Mouse (Mus musculus) heart, embryonic 10.5 days (tissue): ENCODE results near the gene Scube1. TPM values are rescaled to one million over a fixed set of nuclear protein-coding genes. Genes with fewer than 3 reads are reported as not detected.

Source experiments
- DNase-seq: peaks from one replicate; pipeline ENCODE4 v3.0.0-alpha.2; 2017; ENCODE audit warnings: low spot score
- H3K27ac ChIP-seq: fragments of 300-500 bp; sonication (generic); 2 replicates; pipeline ENCODE4 v1.5.1; 2016; ENCODE audit warnings: mild to moderate bottlenecking
- H3K27me3 ChIP-seq: fragments of 300-500 bp; sonication (generic); 2 replicates; pipeline ENCODE4 v1.6.1; 2016; ENCODE audit warnings: mild to moderate bottlenecking; ENCODE audit not compliant: poor library complexity, insufficient read depth, severe bottlenecking
- H3K36me3 ChIP-seq: fragments of 300-500 bp; sonication (generic); 2 replicates; pipeline ENCODE4 v1.6.1; 2016; ENCODE audit warnings: mild to moderate bottlenecking, moderate library complexity
- H3K4me1 ChIP-seq: fragments of 300-500 bp; sonication (generic); 2 replicates; pipeline ENCODE4 v1.6.1; 2016; ENCODE audit warnings: mild to moderate bottlenecking
- H3K4me3 ChIP-seq: fragments of 300-500 bp; sonication (generic); 2 replicates; pipeline ENCODE4 v1.5.1; 2016; ENCODE audit warnings: mild to moderate bottlenecking, moderate library complexity
- H3K9me3 ChIP-seq: fragments of 300-500 bp; sonication (generic); 2 replicates; pipeline ENCODE4 v1.6.1; 2016; ENCODE audit warnings: mild to moderate bottlenecking, moderate library complexity
- WGBS: fragments of 180-500 bp; shearing (Covaris S2); methylation state at CpG from one replicate; pipeline ENCODE4 v1.1.7; 2016; 5-methylcytosine and 5-hydroxymethylcytosine counted together
- polyA plus RNA-seq: library from polyadenylated mRNA; unstranded; fragments of >200 nt; fragmentation: Nextera tagmentation; extraction: Ambion mirVana; gene quantifications from 2 replicates; pipeline ENCODE4 v1.2.1, GENCODE M21; 2016

Scube1 gene
- polyA plus RNA-seq, 1 experiment from 2014 or later = 20.4 TPM

- no peaks in the 10 kb centered on the region for H3K9me3 ChIP-seq
- peaks cover 19% of the 10 kb centered on the region for H3K36me3 ChIP-seq
- peaks cover 12% of the 10 kb centered on the region; the same call in 1 of the 2 replicates for H3K27me3 ChIP-seq
- no peak overlapping the region for H3K4me3 ChIP-seq
- DNase-seq = no peak
- peaks cover 51% of the 10 kb centered on the region for H3K4me1 ChIP-seq
- 0 out of 2 replicates have a peak overlapping the region, but pooled peaks have one; percentile 31 for H3K27ac ChIP-seq
- 57% methylated on average over 11 of the region's 11 CpGs for WGBS
These were observed 24.8 kb downstream of the Scube1 start for GRCm38 (mm10) chr15:83699834-83700592.

- DNase-seq = no peak
- peaks cover 12% of the 10 kb centered on the region; the same call in 1 of the 2 replicates for H3K27me3 ChIP-seq
- 0 out of 2 replicates have a peak overlapping the region, but pooled peaks have one; percentile 31 for H3K27ac ChIP-seq
- 66% methylated on average over 20 of the region's 20 CpGs for WGBS
- H3K36me3 ChIP-seq = peaks cover 19% of the 10 kb centered on the region
- H3K4me1 ChIP-seq = peaks cover 51% of the 10 kb centered on the region
- H3K4me3 ChIP-seq = no peak overlapping the region
- H3K9me3 ChIP-seq = no peaks in the 10 kb centered on the region
These were observed 25.5 kb downstream of the Scube1 start for GRCm38 (mm10) chr15:83699132-83699833.

DNA sequence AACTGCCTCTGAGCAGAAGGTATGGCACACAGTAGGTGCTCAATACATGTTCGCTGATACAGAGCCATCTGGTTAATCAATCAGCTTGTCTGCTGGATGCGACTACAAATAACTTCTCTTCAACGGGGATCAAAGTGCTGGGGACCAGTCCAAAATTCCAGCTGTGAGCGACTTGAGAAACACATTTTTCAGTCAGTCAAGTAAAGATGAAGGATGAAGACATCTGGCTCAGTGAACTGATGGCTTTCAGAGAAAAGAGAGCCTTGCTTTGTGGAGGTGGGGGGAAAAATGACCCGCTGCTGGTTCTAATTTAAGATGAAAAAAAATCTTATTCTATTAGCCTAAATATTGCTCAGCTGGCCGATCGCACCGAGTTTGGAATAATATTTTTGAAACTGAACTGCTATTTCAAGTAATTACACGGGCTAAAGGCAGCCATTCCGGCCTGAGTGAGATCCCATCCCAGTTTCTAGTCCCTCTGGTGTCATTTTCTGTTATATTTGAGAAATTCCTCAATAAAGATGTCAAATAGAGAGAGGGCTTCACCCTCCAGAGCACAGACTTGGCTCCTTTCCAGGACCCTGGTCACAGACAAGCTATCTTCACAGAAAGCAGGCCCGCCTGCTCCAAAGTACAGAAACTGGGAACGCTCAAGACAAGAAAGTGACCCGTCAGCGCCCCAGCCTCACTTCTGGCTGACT is 28.0 kb downstream of the Scube1 start:
- H3K9me3 ChIP-seq = no peaks in the 10 kb centered on the region
- H3K4me3 ChIP-seq = no peak overlapping the region
- peaks cover 12% of the 10 kb centered on the region; the same call in 1 of the 2 replicates for H3K27me3 ChIP-seq
- peak; percentile 89 for DNase-seq
- H3K36me3 ChIP-seq = no peaks in the 10 kb centered on the region
- peaks cover 65% of the 10 kb centered on the region for H3K4me1 ChIP-seq
- peak overlapping the region; percentile 13; the same call in 1 of the 2 replicates for H3K27ac ChIP-seq
- 61% methylated on average over 14 of the region's 14 CpGs for WGBS

DNA sequence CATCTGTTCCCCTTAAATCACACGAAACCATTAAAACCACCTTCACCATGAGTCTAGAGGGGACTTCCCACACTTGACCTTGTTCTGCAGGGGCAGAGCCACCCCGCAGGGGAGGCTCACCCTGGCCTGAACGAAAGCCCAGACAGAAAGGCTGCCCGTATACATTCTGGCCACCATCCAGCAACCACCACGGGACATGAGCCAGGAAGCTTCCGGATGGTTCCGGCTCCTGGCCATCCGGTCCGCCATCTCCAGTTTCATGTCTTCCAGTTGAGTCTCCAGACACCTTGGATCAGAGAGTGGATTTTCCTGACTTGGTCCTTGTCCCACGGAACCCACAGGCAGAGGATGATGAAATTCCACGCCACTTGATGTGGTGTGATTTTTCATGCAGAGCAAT is 29.7 kb downstream of the Scube1 start:
- WGBS = 88% methylated on average over 11 of the region's 11 CpGs
- DNase-seq = no peak
- Histone ChIP-seq H3K4me3 (no peak overlapping the region), H3K27ac (no peak overlapping the region), H3K9me3 (no peaks in the 10 kb centered on the region), H3K36me3 (no peaks in the 10 kb centered on the region), H3K4me1 (peaks cover 68% of the 10 kb centered on the region), H3K27me3 (peaks cover 12% of the 10 kb centered on the region; the same call in 1 of the 2 replicates)

- Histone ChIP-seq H3K4me1 (peaks cover 47% of the 10 kb centered on the region), H3K27ac (peak overlapping the region; percentile 69; the same call in 1 of the 2 replicates), H3K27me3 (peaks cover 17% of the 10 kb centered on the region), H3K36me3 (peaks cover 7% of the 10 kb centered on the region; the same call in 1 of the 2 replicates), H3K4me3 (no peak overlapping the region), H3K9me3 (no peaks in the 10 kb centered on the region)
- no peak for DNase-seq
- 28% methylated on average over 8 of the region's 8 CpGs for WGBS
These were observed 32.9 kb downstream of the Scube1 start for GRCm38 (mm10) chr15:83691901-83692361.

DNA sequence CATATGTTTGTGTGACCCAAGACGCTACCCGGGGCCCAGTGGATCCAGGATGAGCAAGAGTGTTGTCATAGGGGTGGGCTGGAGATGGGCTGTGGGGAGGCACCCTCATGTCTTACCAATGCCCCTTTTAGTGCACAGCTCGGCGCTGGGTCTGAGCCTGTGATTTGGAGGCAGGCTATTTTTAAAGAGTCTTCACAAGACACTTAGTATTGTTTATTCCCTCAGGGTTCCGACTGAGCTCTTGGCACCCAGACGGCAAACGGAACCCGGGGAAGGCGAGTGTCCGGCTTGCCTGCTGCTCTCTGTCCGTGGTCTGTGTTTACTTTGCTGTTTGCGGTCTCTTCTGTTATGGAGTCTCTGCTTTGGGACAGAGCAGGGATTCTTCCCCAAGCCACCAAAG is 34.9 kb downstream of the Scube1 start:
- Histone ChIP-seq H3K36me3 (peaks cover 12% of the 10 kb centered on the region; the same call in 1 of the 2 replicates), H3K27ac (no peak overlapping the region), H3K4me3 (no peak overlapping the region), H3K27me3 (peaks cover 17% of the 10 kb centered on the region), H3K9me3 (no peaks in the 10 kb centered on the region), H3K4me1 (peaks cover 42% of the 10 kb centered on the region)
- DNase-seq = no peak
- WGBS = 81% methylated on average over 12 of the region's 12 CpGs

DNA sequence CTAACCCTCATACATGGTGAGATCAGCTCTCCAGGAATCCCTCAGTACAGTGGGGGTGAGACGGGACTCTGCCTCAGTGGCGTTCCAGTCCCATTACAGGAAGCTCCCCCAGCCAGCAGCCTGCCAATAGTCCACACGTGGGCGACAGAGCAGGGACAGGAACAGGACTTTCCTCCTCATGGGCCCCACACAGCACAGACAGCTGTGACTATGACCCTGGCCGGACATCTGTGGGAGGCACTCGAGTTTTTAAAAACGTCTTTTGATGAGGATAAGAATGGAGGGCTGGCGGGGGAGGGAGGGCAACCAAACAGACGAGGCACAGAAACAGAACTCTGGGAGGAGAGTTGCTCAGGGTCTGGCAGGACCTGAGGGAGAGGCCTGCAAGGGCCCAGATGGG is 38.2 kb downstream of the Scube1 start:
- H3K36me3 ChIP-seq = peaks cover 12% of the 10 kb centered on the region; the same call in 1 of the 2 replicates
- WGBS = 50% methylated on average over 9 of the region's 9 CpGs
- peaks cover 47% of the 10 kb centered on the region for H3K4me1 ChIP-seq

GRCm38 (mm10) chr15:83685950-83686349 is 38.9 kb downstream of the Scube1 start:
- H3K4me1 ChIP-seq = peaks cover 48% of the 10 kb centered on the region
- peaks cover 33% of the 10 kb centered on the region for H3K27me3 ChIP-seq
- peaks cover 12% of the 10 kb centered on the region; the same call in 1 of the 2 replicates for H3K36me3 ChIP-seq
- H3K9me3 ChIP-seq = no peaks in the 10 kb centered on the region
- no peak for DNase-seq
- H3K4me3 ChIP-seq = no peak overlapping the region
- no peak overlapping the region for H3K27ac ChIP-seq
- 91% methylated on average over 3 of the region's 3 CpGs for WGBS

More for the DNA sequence above, 38.2 kb downstream of the Scube1 start:
- Histone ChIP-seq H3K9me3 (no peaks in the 10 kb centered on the region), H3K27me3 (peaks cover 26% of the 10 kb centered on the region), H3K4me3 (no peak overlapping the region), H3K27ac (no peak overlapping the region)
- no peak for DNase-seq

- H3K4me1 ChIP-seq = peaks cover 63% of the 10 kb centered on the region
- H3K27ac ChIP-seq = no peak overlapping the region
- H3K27me3 ChIP-seq = peaks cover 49% of the 10 kb centered on the region
- no peak for DNase-seq
- H3K9me3 ChIP-seq = no peaks in the 10 kb centered on the region
- 40% methylated on average over 15 of the region's 15 CpGs for WGBS
- no peak overlapping the region for H3K4me3 ChIP-seq
- H3K36me3 ChIP-seq = peaks cover 6% of the 10 kb centered on the region; the same call in 1 of the 2 replicates
These were observed 41.7 kb downstream of the Scube1 start for GRCm38 (mm10) chr15:83683051-83683561.

GRCm38 (mm10) chr15:83680300-83680699 is 44.5 kb downstream of the Scube1 start:
- H3K27ac ChIP-seq = no peak overlapping the region
- H3K27me3 ChIP-seq = peaks cover 69% of the 10 kb centered on the region
- DNase-seq = no peak

DNA sequence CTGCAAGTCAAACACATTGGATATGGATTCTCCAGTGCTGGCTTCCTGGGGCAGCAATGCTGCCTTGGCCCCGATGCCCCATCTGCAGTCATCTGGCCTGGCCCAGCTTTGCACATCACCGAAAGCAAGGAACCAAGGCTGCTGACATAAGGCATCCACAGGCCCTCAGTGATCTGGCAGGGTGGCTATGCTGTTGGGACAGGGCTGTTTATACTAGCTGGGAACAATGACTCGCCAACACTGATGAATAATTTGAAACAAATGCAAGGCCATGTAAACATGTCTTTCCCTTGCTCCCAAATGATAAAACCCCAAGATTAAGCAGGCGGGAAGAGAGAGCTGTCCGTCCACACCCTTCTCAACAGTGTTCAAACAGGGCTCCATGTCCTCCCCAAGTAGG is 45.1 kb downstream of the Scube1 start:
- Histone ChIP-seq H3K4me1 (peaks cover 55% of the 10 kb centered on the region), H3K27ac (no peak overlapping the region), H3K9me3 (no peaks in the 10 kb centered on the region), H3K27me3 (peaks cover 75% of the 10 kb centered on the region), H3K36me3 (no peaks in the 10 kb centered on the region), H3K4me3 (no peak overlapping the region)
- DNase-seq = no peak
- 74% methylated on average over 5 of the region's 5 CpGs for WGBS

More at GRCm38 (mm10) chr15:83680300-83680699, 44.5 kb downstream of the Scube1 start:
- Histone ChIP-seq H3K4me1 (peaks cover 55% of the 10 kb centered on the region), H3K36me3 (no peaks in the 10 kb centered on the region), H3K9me3 (no peaks in the 10 kb centered on the region), H3K4me3 (no peak overlapping the region)
- 84% methylated on average over 7 of the region's 7 CpGs for WGBS

DNA sequence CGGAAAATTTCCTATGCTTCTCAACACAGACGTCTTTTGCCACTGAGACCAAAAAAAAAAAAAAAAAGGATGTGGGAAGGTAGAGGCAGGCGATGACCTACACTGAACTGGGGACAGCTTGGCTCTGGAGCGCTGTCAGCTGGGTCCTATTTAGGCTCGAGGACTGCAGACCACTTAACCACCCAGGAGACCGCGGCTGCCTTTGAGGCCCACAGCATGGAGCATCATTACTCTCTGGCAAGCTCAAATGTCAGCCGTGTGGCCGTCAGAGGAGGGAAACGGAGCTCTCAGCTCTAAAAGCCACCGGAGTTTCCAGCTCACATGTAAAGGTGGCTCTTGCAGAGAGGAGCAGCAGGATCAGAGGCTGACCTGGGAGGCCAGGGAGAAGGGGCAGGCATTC is 46.2 kb downstream of the Scube1 start:
- no peaks in the 10 kb centered on the region for H3K36me3 ChIP-seq

More for the DNA sequence above, 46.2 kb downstream of the Scube1 start:
- Histone ChIP-seq H3K9me3 (no peaks in the 10 kb centered on the region), H3K27me3 (peaks cover 75% of the 10 kb centered on the region), H3K4me1 (peaks cover 48% of the 10 kb centered on the region), H3K27ac (peak overlapping the region; percentile 65), H3K4me3 (no peak overlapping the region)
- DNase-seq = no peak
- WGBS = 9% methylated on average over 11 of the region's 11 CpGs
